Comparison of ENCODE assay signal across 8 mouse cellular contexts in genomic region chr16:30008451-30009357, GRCm38 (mm10). TPM values are rescaled to one million over a fixed set of nuclear protein-coding genes. Genes with fewer than 3 reads are reported as not detected.
DNase-seq lines count a peak whose midpoint lies in the region; ATAC-seq and TF ChIP-seq lines count a peak whose summit lies in the region.

No protein-coding gene starts in this region.

- TF ChIP-seq POLR2A in embryonic fibroblast, embryonic 13.5 days (IDR thresholded peaks at IDR 0.05; ENCODE audit: low read depth, low read length) = no peak; the same call in 1 of the 2 replicates

- under 1% methylated on average over 43 of the region's 62 CpGs for WGBS in heart, embryonic 11.5 days (ENCODE audit: insufficient replicate concordance)
- whole genome bisulfite sequencing in kidney, postnatal 0 days = 1% methylated on average over 54 of the region's 62 CpGs
- WGBS in liver, embryonic 12.5 days (ENCODE audit: insufficient replicate concordance) = 2% methylated on average over 50 of the region's 62 CpGs
- WGBS in neural tube, embryonic 11.5 days = under 1% methylated on average over 43 of the region's 62 CpGs
- 1% methylated on average over 43 of the region's 62 CpGs for WGBS in stomach, postnatal 0 days

- no peaks in the 10 kb centered on the region for H3K27me3 ChIP-seq in heart, embryonic 11.5 days (ENCODE audit: control insufficient read depth, insufficient read depth, low read length)
- no peaks in the 10 kb centered on the region for H3K27me3 ChIP-seq in kidney, postnatal 0 days (ENCODE audit: insufficient read depth, low read length)
- H3K27me3 ChIP-seq in liver, embryonic 12.5 days (replicated peaks) = peaks cover 65% of the 10 kb centered on the region
- H3K27me3 ChIP-seq in neural tube, embryonic 11.5 days (ENCODE audit: control insufficient read depth, insufficient read depth, low read length) = 0 out of 2 replicates have a peak, but pooled peaks cover 2% of the 10 kb centered on the region
- H3K27me3 ChIP-seq in stomach, postnatal 0 days (ENCODE audit: control insufficient read depth, insufficient read depth, low read length) = no peaks in the 10 kb centered on the region

- H3K27ac ChIP-seq in embryonic fibroblast, embryonic 13.5 days (ENCODE audit: insufficient read depth, low read length) = peak overlapping the region; percentile 29
- peak overlapping the region; percentile 96 for H3K27ac ChIP-seq in heart, embryonic 11.5 days (ENCODE audit: low read depth, low read length)
- H3K27ac ChIP-seq in kidney, postnatal 0 days = peak overlapping the region; percentile 80
- peak overlapping the region; percentile 85 for H3K27ac ChIP-seq in liver, embryonic 12.5 days
- H3K27ac ChIP-seq in neural tube, embryonic 11.5 days (ENCODE audit: low read depth, low read length) = peak overlapping the region; percentile 64
- H3K27ac ChIP-seq in stomach, postnatal 0 days (replicated peaks) = peak overlapping the region; percentile 93

- peak; percentile 44 for TF ChIP-seq EP300 in stomach, postnatal 0 days (optimal IDR thresholded peaks at IDR 0.05)

- DNase-seq in 416B (ENCODE audit: low read depth) = peak; percentile 53
- DNase-seq in adrenal gland, postnatal 36 days = peak; percentile 90 to 93
- peak; percentile 90 for DNase-seq in kidney, postnatal 0 days (ENCODE audit: low spot score)
- DNase-seq in neural tube, embryonic 11.5 days (ENCODE audit: low spot score) = peak; percentile 90
- peak; percentile 96 for DNase-seq in stomach, postnatal 0 days (ENCODE audit: low spot score)

- no peaks in the 10 kb centered on the region for H3K9me3 ChIP-seq in heart, embryonic 11.5 days (replicated peaks; ENCODE audit: control insufficient read depth, low read length)
- H3K9me3 ChIP-seq in kidney, postnatal 0 days (replicated peaks; ENCODE audit: low read length) = no peaks in the 10 kb centered on the region
- H3K9me3 ChIP-seq in liver, embryonic 12.5 days (replicated peaks) = no peaks in the 10 kb centered on the region
- H3K9me3 ChIP-seq in neural tube, embryonic 11.5 days (ENCODE audit: control insufficient read depth, low read length) = no peaks in the 10 kb centered on the region
- no peaks in the 10 kb centered on the region for H3K9me3 ChIP-seq in stomach, postnatal 0 days (ENCODE audit: control insufficient read depth, low read length)

- H3K9ac ChIP-seq in heart, embryonic 11.5 days (ENCODE audit: low read depth, low read length) = peak overlapping the region; percentile 75
- H3K9ac ChIP-seq in kidney, postnatal 0 days (ENCODE audit: low read depth, low read length) = peak overlapping the region; percentile 55
- H3K9ac ChIP-seq in liver, embryonic 12.5 days = peak overlapping the region; percentile 55
- peak overlapping the region; percentile 57 for H3K9ac ChIP-seq in neural tube, embryonic 11.5 days (ENCODE audit: low read length)
- H3K9ac ChIP-seq in stomach, postnatal 0 days (ENCODE audit: low read length) = peak overlapping the region; percentile 67

- H3K4me3 ChIP-seq in embryonic fibroblast, embryonic 13.5 days (ENCODE audit: insufficient read depth, low read length) = 0 out of 2 replicates have a peak overlapping the region, but pooled peaks have one; percentile 2
- H3K4me3 ChIP-seq in heart, embryonic 11.5 days (ENCODE audit: low read depth, low read length) = peak overlapping the region; percentile 54
- H3K4me3 ChIP-seq in kidney, postnatal 0 days (replicated peaks; ENCODE audit: low read depth, low read length) = peak overlapping the region; percentile 29
- peak overlapping the region; percentile 51 for H3K4me3 ChIP-seq in liver, embryonic 12.5 days
- peak overlapping the region; percentile 39 for H3K4me3 ChIP-seq in neural tube, embryonic 11.5 days (ENCODE audit: low read depth, low read length)
- H3K4me3 ChIP-seq in stomach, postnatal 0 days (ENCODE audit: low read depth, low read length) = peak overlapping the region; percentile 42

- no peaks in the 10 kb centered on the region for H3K36me3 ChIP-seq in heart, embryonic 11.5 days (ENCODE audit: control insufficient read depth, insufficient read depth, low read length)
- no peaks in the 10 kb centered on the region for H3K36me3 ChIP-seq in kidney, postnatal 0 days (ENCODE audit: insufficient read depth, low read length)
- H3K36me3 ChIP-seq in liver, embryonic 12.5 days = no peaks in the 10 kb centered on the region
- no peaks in the 10 kb centered on the region for H3K36me3 ChIP-seq in neural tube, embryonic 11.5 days (ENCODE audit: control insufficient read depth, insufficient read depth, low read length)
- no peaks in the 10 kb centered on the region for H3K36me3 ChIP-seq in stomach, postnatal 0 days (ENCODE audit: control insufficient read depth, insufficient read depth, low read length)

- H3K4me2 ChIP-seq in heart, embryonic 11.5 days = peak overlapping the region; percentile 92
- H3K4me2 ChIP-seq in kidney, postnatal 0 days (ENCODE audit: low read length) = peak overlapping the region; percentile 66
- peak overlapping the region; percentile 72 for H3K4me2 ChIP-seq in liver, embryonic 12.5 days
- peak overlapping the region; percentile 91 for H3K4me2 ChIP-seq in neural tube, embryonic 11.5 days (ENCODE audit: low read depth)
- H3K4me2 ChIP-seq in stomach, postnatal 0 days (replicated peaks; ENCODE audit: low read depth) = peak overlapping the region; percentile 93

- H3K4me1 ChIP-seq in embryonic fibroblast, embryonic 13.5 days (ENCODE audit: control insufficient read depth, insufficient read depth, low read length) = peaks cover 9% of the 10 kb centered on the region; the same call in 1 of the 2 replicates
- H3K4me1 ChIP-seq in heart, embryonic 11.5 days (ENCODE audit: control insufficient read depth, insufficient read depth, low read length) = peaks cover 10% of the 10 kb centered on the region
- peaks cover 20% of the 10 kb centered on the region for H3K4me1 ChIP-seq in kidney, postnatal 0 days (replicated peaks; ENCODE audit: insufficient read depth, low read length)
- peaks cover 17% of the 10 kb centered on the region for H3K4me1 ChIP-seq in liver, embryonic 12.5 days
- peaks cover 15% of the 10 kb centered on the region for H3K4me1 ChIP-seq in neural tube, embryonic 11.5 days (ENCODE audit: control insufficient read depth, insufficient read depth, low read length)
- H3K4me1 ChIP-seq in stomach, postnatal 0 days (replicated peaks; ENCODE audit: control insufficient read depth, insufficient read depth) = 0 out of 2 replicates have a peak, but pooled peaks cover 3% of the 10 kb centered on the region

- TF ChIP-seq CTCF in embryonic fibroblast, embryonic 13.5 days (IDR thresholded peaks at IDR 0.05; ENCODE audit: borderline replicate concordance, insufficient read depth, low read length) = no peak
- TF ChIP-seq CTCF in kidney, postnatal 0 days (IDR thresholded peaks at IDR 0.05; ENCODE audit: low read depth) = peak; percentile 54; the same call in 1 of the 2 replicates
- peak; percentile 64 for TF ChIP-seq CTCF in stomach, postnatal 0 days (IDR thresholded peaks at IDR 0.05; ENCODE audit: low read depth)

- peak; percentile 90 for ATAC-seq in heart, embryonic 11.5 days (replicated peaks; ENCODE audit: insufficient number of reproducible peaks, low FRiP score, low TSS enrichment)
- ATAC-seq in kidney, postnatal 0 days (replicated peaks; ENCODE audit: low FRiP score, low read depth) = peak; percentile 93
- ATAC-seq in liver, embryonic 12.5 days = peak; percentile 70
- ATAC-seq in neural tube, embryonic 11.5 days (ENCODE audit: insufficient read depth, low FRiP score, low TSS enrichment) = peak; percentile 95
- peak; percentile 94 for ATAC-seq in stomach, postnatal 0 days (ENCODE audit: low FRiP score, low TSS enrichment)

RNA-seq across cellular contexts. Expression of gene Hes1, which starts 55.5 kb away (rescaled TPM):
- total RNA-seq in adrenal gland, postnatal 36 days (2021) = 10 to 100 TPM; 19.2 to 26.1 TPM
- 88.5 and 106 TPM in 2 replicates for polyA plus RNA-seq in embryonic fibroblast, embryonic 13.5 days (2011; ENCODE audit: insufficient read length, low read depth, missing spikeins)
- polyA plus RNA-seq in heart, embryonic 11.5 days (2014; fragmentation: Nextera tagmentation; extraction: Ambion mirVana) = 29.1 and 30.3 TPM in 2 replicates
- polyA plus RNA-seq in kidney, postnatal 0 days (2015; fragmentation: Nextera tagmentation; extraction: Ambion mirVana) = 87.1 and 102 TPM in 2 replicates
- 12.5 and 12.7 TPM in 2 replicates for polyA plus RNA-seq in liver, embryonic 12.5 days (2016; fragmentation: Nextera tagmentation; extraction: Ambion mirVana)
- 56.8 and 57.3 TPM in 2 replicates for polyA plus RNA-seq in neural tube, embryonic 11.5 days (2014; fragmentation: Nextera tagmentation; extraction: Ambion mirVana)
- polyA plus RNA-seq in stomach, postnatal 0 days (2015; fragmentation: Nextera tagmentation; extraction: Ambion mirVana) = 66.2 and 73.1 TPM in 2 replicates

Comparison
In these comparisons a context has a peak if more than half of its experiments do, and no peak if none do; other contexts are left out.
1. Peak in every context shown above with its lines: DNase-seq, ATAC-seq, H3K4me3 ChIP-seq and H3K27ac ChIP-seq.
2. H3K27ac ChIP-seq: peak in every context shown above with its lines; median percentile 96 in heart, embryonic 11.5 days; 93 in stomach, postnatal 0 days; 85 in liver, embryonic 12.5 days; 80 in kidney, postnatal 0 days; 64 in neural tube, embryonic 11.5 days; 29 in embryonic fibroblast, embryonic 13.5 days.
3. H3K4me3 ChIP-seq: peak in every context shown above with its lines; median percentile 54 in heart, embryonic 11.5 days; 51 in liver, embryonic 12.5 days; 42 in stomach, postnatal 0 days; 39 in neural tube, embryonic 11.5 days; 29 in kidney, postnatal 0 days; 2 in embryonic fibroblast, embryonic 13.5 days.